Mouse (Mus musculus) embryonic facial prominence, embryonic 10.5 days (tissue): ENCODE results near the gene Sh3rf3. TPM values are rescaled to one million over a fixed set of nuclear protein-coding genes. Genes with fewer than 3 reads are reported as not detected.
"Not testable (repeated sequence)": the region's sequence is repeated elsewhere in the genome, so short reads cannot be mapped to it uniquely, and the experiment has no call there.

Source experiments
- DNase-seq: peaks from one replicate; pipeline ENCODE4 v3.0.0-alpha.2; 2017; ENCODE audit warnings: low spot score
- H3K27ac ChIP-seq: fragments of 300-500 bp; sonication (generic); replicated peaks from 2 replicates; pipeline ENCODE4 v1.5.1; 2016; ENCODE audit warnings: mild to moderate bottlenecking
- H3K27me3 ChIP-seq: fragments of 300-500 bp; sonication (generic); replicated peaks from 2 replicates; pipeline ENCODE4 v1.6.1; 2016; ENCODE audit warnings: low read depth, mild to moderate bottlenecking; ENCODE audit not compliant: poor library complexity, severe bottlenecking
- H3K36me3 ChIP-seq: fragments of 300-500 bp; sonication (generic); replicated peaks from 2 replicates; pipeline ENCODE4 v1.6.1; 2016; ENCODE audit warnings: mild to moderate bottlenecking, moderate library complexity
- H3K4me1 ChIP-seq: fragments of 300-500 bp; sonication (generic); 2 replicates; pipeline ENCODE4 v1.6.1; 2016
- H3K4me3 ChIP-seq: fragments of 300-500 bp; sonication (generic); 2 replicates; pipeline ENCODE4 v1.5.1; 2016; ENCODE audit warnings: mild to moderate bottlenecking, moderate library complexity
- H3K9me3 ChIP-seq: fragments of 300-500 bp; sonication (generic); 2 replicates; pipeline ENCODE4 v1.6.1; 2016; ENCODE audit warnings: mild to moderate bottlenecking
- WGBS: fragments of 180-500 bp; shearing (Covaris S2); methylation state at CpG from one replicate; pipeline ENCODE4 v1.1.7; 2016; 5-methylcytosine and 5-hydroxymethylcytosine counted together
- polyA plus RNA-seq: library from polyadenylated mRNA; unstranded; fragments of >200 nt; fragmentation: Nextera tagmentation; extraction: Ambion mirVana; gene quantifications from 2 replicates; pipeline ENCODE4 v1.2.1, GENCODE M21; 2016

Gene Sh3rf3
- polyA plus RNA-seq, 1 experiment from 2014 or later: 0.39 TPM

DNA sequence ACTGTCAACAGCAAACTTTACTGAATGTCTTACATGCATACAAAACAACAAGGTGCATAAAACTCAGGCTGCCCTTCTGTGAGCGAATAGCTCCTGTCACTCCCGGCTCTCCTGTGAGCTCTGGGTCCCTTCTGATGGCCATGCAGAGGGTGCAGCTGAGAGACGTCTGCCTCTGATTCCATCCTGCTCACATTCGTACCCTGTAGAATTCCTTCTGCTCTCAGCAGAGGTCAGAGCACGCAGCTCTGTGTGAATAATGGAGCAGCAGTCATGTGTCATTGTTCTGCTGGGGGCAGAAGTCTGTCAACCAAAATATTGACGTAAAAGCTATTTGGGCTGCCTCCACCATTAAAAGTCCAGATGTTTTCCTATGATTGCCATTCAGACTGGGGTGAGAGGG lies 243.1 kb downstream of the Sh3rf3 start:
- no peaks in the 10 kb centered on the region for H3K9me3 ChIP-seq
- no peak overlapping the region for H3K27ac ChIP-seq
- no peak for DNase-seq
- 63% methylated on average over 6 of the region's 6 CpGs for WGBS
- H3K36me3 ChIP-seq: no peaks in the 10 kb centered on the region
- H3K4me1 ChIP-seq: no peaks in the 10 kb centered on the region
- H3K27me3 ChIP-seq: no peaks in the 10 kb centered on the region
- no peak overlapping the region for H3K4me3 ChIP-seq

DNA sequence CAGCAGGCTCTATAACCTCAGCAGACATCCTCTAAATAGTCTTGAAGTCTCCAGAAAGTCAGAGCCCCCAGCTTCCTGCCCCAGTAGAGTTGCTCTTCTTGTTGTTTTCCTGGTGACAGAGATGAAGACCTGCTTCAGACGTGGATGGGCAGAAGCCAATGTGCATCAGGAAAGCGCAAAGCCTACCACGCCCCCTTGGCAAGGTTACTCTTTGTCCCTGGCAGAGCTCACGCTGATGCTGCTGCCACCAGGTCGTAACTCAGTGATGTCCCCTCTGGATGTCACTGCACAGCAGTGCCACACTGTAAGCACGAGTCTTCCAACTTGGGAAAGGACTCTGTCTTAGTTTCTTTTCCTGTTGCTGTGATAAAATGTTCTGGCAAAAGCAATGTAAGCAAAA lies 253.6 kb downstream of the Sh3rf3 start:
- no peaks in the 10 kb centered on the region for H3K27me3 ChIP-seq
- H3K4me3 ChIP-seq: no peak overlapping the region
- WGBS: 76% methylated on average over 6 of the region's 6 CpGs
- no peaks in the 10 kb centered on the region for H3K9me3 ChIP-seq
- peaks cover 5% of the 10 kb centered on the region; the same call in 1 of the 2 replicates for H3K4me1 ChIP-seq
- DNase-seq: no peak
- H3K27ac ChIP-seq: no peak overlapping the region
- H3K36me3 ChIP-seq: no peaks in the 10 kb centered on the region

DNA sequence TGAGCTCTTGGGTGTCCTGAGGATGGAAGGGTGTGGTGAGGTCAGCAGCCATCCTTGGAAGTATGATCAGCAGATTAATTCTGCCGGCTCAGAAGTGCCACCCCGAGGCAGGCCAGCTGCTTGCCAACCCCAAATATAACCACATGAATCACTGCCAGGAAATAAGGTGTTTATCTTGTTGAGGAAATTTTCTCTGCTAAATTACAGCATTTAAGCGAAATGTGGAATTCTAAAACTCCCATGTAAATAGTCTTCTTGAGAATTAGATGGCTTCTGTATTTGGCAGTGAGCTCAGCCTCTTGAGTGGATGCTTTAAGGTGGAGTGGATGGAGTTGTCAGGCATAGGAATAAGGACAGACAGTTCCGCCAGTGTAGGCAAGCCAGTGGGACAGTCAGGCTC lies 259.7 kb downstream of the Sh3rf3 start:
- Histone ChIP-seq H3K27me3 (no peaks in the 10 kb centered on the region), H3K4me1 (0 out of 2 replicates have a peak, but pooled peaks cover under 1% of the 10 kb centered on the region), H3K4me3 (no peak overlapping the region), H3K27ac (no peak overlapping the region), H3K36me3 (no peaks in the 10 kb centered on the region), H3K9me3 (no peaks in the 10 kb centered on the region)
- WGBS: 87% methylated on average over 4 of the region's 4 CpGs
- no peak for DNase-seq

DNA sequence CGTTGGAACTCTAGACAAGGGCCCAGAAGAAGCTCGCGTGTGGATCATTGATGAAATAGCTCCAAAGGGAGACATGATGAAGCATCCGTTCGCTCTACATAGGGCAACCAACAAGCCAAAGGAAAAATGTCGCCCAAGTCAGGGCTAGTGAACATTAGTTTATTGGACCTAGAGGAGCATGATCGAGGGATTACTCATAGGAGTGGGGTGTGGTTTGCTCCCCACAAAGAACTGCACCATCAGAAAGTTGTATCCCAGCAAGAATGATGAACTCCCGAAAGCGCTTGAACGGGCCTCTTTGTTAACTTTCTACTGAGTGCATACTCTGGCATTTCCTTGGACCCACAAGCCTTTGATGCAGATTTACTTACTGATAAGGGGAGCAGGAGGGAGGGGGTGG lies 263.5 kb downstream of the Sh3rf3 start:
- DNase-seq: no peak
- H3K4me3 ChIP-seq: no peak overlapping the region
- H3K4me1 ChIP-seq: 0 out of 2 replicates have a peak, but pooled peaks cover 3% of the 10 kb centered on the region
- H3K27ac ChIP-seq: no peak overlapping the region
- 92% methylated on average over 10 of the region's 10 CpGs for WGBS
- no peaks in the 10 kb centered on the region for H3K36me3 ChIP-seq
- H3K9me3 ChIP-seq: no peaks in the 10 kb centered on the region
- H3K27me3 ChIP-seq: no peaks in the 10 kb centered on the region; the same call in 1 of the 2 replicates

DNA sequence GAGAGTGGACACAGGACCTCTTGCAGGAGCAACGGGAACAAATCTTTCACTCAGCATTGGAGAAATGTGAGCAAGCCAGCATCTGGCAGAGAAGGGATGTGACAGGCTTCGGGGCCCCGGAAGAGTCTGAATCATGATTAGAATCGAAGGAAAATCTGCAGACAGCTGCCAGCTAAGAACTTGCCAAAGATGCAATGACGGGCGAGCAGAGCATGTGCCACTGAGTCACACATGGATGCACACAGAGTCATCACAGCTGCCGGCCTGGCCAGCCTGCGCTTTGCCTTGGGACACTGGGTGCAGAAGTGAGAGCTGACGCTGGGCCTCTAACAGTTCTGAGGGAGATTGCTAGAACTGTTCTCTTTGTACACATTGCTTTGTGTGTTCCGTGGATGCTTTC lies 264.8 kb downstream of the Sh3rf3 start:
- H3K36me3 ChIP-seq: no peaks in the 10 kb centered on the region
- DNase-seq: no peak
- WGBS: 83% methylated on average over 10 of the region's 10 CpGs
- H3K4me1 ChIP-seq: 0 out of 2 replicates have a peak, but pooled peaks cover 3% of the 10 kb centered on the region
- no peaks in the 10 kb centered on the region for H3K9me3 ChIP-seq
- no peaks in the 10 kb centered on the region; the same call in 1 of the 2 replicates for H3K27me3 ChIP-seq
- no peak overlapping the region; the same call in 1 of the 2 replicates for H3K27ac ChIP-seq
- no peak overlapping the region for H3K4me3 ChIP-seq

DNA sequence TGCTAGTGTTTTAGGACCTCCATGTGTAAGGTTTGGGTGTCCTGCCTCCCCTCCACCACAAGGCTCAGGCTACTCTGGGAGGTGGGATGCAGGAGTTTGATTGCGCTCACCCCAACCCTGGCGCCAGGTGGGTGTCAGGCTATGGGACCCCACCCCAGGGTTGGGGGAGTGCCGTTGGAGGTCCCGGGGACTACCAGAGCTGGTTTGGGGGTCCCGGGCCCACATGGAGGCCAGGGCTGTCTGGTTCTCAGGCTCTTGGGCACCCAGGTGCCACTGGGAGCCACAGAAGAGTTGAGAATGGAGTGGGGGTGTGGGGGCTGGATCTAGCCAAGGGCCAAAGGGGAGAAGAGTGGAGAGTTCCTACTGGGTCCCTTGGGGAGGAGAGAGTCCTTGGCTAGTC lies 272.4 kb downstream of the Sh3rf3 start:
- Histone ChIP-seq H3K9me3 (no peaks in the 10 kb centered on the region), H3K36me3 (no peaks in the 10 kb centered on the region), H3K27me3 (no peaks in the 10 kb centered on the region), H3K27ac (no peak overlapping the region), H3K4me1 (peaks cover 7% of the 10 kb centered on the region), H3K4me3 (no peak overlapping the region)
- 91% methylated on average over 5 of the region's 5 CpGs for WGBS
- DNase-seq: no peak

DNA sequence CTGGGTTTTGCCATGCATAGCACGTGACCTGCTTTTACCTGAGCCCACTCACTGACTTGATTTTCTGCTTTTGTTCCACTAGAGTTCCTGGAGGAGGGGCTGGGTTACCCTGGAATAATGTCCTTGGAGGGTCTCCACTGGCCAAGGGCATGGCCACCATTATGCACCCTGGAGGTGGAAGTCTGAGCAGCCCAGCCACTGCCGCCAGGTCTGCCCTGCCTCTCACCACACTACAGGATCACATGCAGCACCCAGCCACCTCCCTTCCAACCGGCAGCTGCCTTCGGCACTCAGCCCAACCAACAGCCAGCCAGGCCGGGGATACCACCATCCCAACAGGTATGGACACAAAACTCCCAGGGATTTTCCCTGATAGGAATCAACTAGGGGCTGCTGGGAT lies 273.4 kb downstream of the Sh3rf3 start:
- 91% methylated on average over 5 of the region's 5 CpGs for WGBS
- no peak for DNase-seq

DNA sequence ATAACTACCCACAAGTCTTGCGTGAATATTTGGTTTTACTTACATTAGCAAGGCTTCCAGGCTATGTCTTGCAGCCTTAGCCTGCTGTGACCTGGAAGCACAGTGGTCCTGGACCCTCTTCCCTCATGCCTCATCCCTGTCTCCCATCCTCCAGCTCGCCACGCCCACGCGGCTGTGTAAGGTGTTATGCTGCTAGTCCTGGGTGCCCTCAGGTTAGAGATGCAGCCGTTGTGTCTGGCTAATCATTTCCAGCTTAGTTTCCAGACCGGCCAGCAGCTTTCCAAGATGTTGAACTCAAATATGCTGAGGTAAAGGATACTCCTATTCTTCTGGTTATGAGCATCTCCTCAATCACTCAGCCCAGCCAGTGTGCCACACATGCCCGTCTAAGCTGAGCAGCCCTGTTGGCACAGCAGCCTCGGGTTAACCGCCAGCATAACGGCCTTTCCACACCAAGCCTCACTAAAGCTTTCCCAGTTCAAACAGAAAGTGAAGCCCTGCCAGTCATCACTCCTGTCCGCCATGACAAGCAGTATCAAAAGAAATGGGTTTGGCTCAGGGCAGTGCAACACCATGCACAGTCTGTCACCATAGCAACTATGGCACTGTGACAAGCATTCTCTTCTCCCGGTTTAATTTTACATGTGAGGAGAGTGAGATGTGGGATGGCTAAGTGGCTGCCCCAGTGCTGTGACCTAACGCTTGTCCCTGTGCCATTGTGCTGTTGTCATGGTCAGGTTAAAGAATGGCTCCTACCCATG lies 276.9 kb downstream of the Sh3rf3 start:
- Histone ChIP-seq H3K9me3 (no peaks in the 10 kb centered on the region), H3K4me3 (no peak overlapping the region), H3K36me3 (no peaks in the 10 kb centered on the region), H3K27ac (no peak overlapping the region), H3K4me1 (peaks cover 16% of the 10 kb centered on the region), H3K27me3 (no peaks in the 10 kb centered on the region; the same call in 1 of the 2 replicates)
- 81% methylated on average over 14 of the region's 14 CpGs for WGBS
- DNase-seq: no peak

More for the DNA sequence above, 273.4 kb downstream of the Sh3rf3 start:
- no peaks in the 10 kb centered on the region for H3K36me3 ChIP-seq
- peaks cover 12% of the 10 kb centered on the region for H3K4me1 ChIP-seq
- H3K9me3 ChIP-seq: no peaks in the 10 kb centered on the region
- no peak overlapping the region for H3K27ac ChIP-seq
- H3K27me3 ChIP-seq: no peaks in the 10 kb centered on the region
- H3K4me3 ChIP-seq: no peak overlapping the region

DNA sequence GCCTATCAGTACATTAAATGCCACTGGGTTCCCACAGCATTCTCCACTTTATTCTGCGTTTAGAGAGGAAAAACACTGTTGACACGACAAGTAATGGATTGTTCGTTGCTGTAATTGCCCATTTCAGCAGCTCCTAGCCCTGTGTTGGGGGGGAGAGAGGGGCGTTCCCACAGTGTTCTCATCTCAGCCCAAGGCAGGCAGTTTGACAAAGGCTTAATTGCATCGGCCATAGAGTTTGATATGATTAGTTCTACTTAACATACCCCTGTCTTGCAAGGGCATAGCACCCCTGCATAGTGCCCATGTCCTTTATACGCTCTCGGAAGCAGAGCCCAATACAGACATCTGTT lies 277.4 kb downstream of the Sh3rf3 start:
- peaks cover 16% of the 10 kb centered on the region for H3K4me1 ChIP-seq
- DNase-seq: no peak
- 80% methylated on average over 7 of the region's 7 CpGs for WGBS
- H3K27me3 ChIP-seq: no peaks in the 10 kb centered on the region; the same call in 1 of the 2 replicates
- H3K4me3 ChIP-seq: no peak overlapping the region
- H3K27ac ChIP-seq: no peak overlapping the region
- H3K9me3 ChIP-seq: no peaks in the 10 kb centered on the region
- H3K36me3 ChIP-seq: no peaks in the 10 kb centered on the region

DNA sequence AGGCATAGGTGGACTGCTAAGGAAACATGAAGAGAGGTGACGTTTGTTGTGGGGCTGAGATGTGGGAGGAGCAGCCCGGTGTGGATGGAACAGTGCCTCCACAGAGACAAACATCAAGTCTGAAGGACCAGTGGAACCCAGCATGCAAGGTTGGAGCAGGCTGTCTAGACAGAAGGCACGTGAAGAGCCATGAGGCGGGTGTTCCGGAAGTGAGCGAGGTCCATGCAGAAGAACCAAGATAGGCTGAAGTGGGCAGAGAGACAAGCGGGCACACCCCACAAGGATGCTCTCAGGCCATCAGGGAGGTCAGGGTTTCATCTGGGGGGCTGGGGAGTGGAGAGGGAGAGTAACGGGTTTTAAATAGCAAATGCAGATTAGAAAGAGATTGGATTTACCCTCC lies 278.4 kb downstream of the Sh3rf3 start:
- Histone ChIP-seq H3K4me3 (no peak overlapping the region), H3K4me1 (peaks cover 16% of the 10 kb centered on the region), H3K9me3 (no peaks in the 10 kb centered on the region), H3K27ac (no peak overlapping the region), H3K27me3 (no peaks in the 10 kb centered on the region; the same call in 1 of the 2 replicates), H3K36me3 (no peaks in the 10 kb centered on the region)
- DNase-seq: no peak
- 90% methylated on average over 8 of the region's 8 CpGs for WGBS

DNA sequence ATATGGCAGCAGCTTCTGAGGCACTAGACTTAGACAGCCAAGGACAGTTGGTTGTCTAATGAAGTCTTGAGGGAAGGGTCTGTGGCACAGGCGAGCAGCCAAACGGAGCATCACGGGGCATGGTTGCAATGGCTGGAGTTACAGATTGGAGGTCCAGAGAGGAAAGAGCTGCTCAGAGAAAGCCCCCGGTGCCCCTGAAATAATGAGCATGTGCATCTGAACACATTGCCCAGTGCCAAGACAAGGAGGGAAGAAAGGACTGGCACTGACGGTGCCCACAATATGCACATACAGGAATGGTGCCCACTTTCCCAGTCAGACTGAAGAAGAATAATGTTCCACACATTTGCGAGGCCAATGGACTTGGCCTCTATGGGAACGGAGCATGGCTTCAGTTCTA lies 278.8 kb downstream of the Sh3rf3 start:
- Histone ChIP-seq H3K27me3 (no peaks in the 10 kb centered on the region; the same call in 1 of the 2 replicates), H3K9me3 (no peaks in the 10 kb centered on the region), H3K4me3 (no peak overlapping the region), H3K36me3 (no peaks in the 10 kb centered on the region), H3K4me1 (peaks cover 16% of the 10 kb centered on the region), H3K27ac (no peak overlapping the region)
- WGBS: 90% methylated on average over 7 of the region's 7 CpGs
- no peak for DNase-seq

DNA sequence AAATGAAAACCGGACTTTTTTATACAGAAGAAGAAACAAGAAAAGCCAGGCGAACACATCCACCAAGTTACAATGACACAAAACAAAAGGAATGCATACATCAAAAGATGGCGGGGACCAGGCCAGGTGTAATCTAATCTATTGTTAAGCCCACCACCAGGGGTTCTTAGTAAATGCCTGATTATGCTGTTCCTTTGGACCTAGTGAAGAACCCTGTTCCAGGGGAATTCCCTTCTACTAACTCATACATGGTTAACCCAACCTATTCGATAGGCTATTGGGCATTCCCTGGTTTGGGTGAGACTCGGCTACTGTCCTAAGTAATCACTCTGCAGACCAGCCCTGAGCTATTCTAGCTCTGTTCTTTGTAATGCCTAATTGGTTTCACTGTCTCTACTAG lies 289.9 kb downstream of the Sh3rf3 start:
- not testable (repeated sequence) for H3K36me3 ChIP-seq, H3K9me3 ChIP-seq, H3K27me3 ChIP-seq, H3K4me3 ChIP-seq, DNase-seq, H3K27ac ChIP-seq, H3K4me1 ChIP-seq
- WGBS: 90% methylated on average over 5 of the region's 5 CpGs

DNA sequence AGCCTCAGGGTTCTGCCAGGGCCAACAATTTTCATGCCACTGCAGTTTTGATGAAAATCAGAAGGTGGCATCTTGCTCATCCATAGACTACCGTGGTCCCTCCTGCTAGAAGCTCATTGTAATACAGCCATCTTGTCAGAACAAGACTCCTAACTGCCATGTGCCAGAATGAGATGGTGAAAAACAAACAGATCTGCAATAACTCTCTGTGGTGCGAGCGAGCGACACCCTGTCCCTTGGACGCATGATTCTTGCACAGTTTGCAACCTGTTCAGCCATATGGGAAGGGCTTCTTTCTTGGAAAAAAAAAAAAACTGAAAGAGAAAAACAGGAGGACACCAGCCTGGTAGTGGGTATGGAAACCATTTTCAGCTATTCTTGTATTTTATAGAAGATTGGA lies 291.5 kb downstream of the Sh3rf3 start:
- no peaks in the 10 kb centered on the region for H3K9me3 ChIP-seq
- no peak overlapping the region for H3K4me3 ChIP-seq
- no peaks in the 10 kb centered on the region for H3K36me3 ChIP-seq
- H3K27ac ChIP-seq: no peak overlapping the region
- peaks cover 6% of the 10 kb centered on the region for H3K4me1 ChIP-seq
- no peaks in the 10 kb centered on the region for H3K27me3 ChIP-seq
- no peak for DNase-seq
- WGBS: 94% methylated on average over 5 of the region's 5 CpGs
